Mouse (Mus musculus): ENCODE measurements around the gene BC028528.
"Not testable (repeated sequence)": the region's sequence is repeated elsewhere in the genome, so short reads cannot be mapped to it uniquely, and the experiment has no call there.

BC028528 gene

DNA sequence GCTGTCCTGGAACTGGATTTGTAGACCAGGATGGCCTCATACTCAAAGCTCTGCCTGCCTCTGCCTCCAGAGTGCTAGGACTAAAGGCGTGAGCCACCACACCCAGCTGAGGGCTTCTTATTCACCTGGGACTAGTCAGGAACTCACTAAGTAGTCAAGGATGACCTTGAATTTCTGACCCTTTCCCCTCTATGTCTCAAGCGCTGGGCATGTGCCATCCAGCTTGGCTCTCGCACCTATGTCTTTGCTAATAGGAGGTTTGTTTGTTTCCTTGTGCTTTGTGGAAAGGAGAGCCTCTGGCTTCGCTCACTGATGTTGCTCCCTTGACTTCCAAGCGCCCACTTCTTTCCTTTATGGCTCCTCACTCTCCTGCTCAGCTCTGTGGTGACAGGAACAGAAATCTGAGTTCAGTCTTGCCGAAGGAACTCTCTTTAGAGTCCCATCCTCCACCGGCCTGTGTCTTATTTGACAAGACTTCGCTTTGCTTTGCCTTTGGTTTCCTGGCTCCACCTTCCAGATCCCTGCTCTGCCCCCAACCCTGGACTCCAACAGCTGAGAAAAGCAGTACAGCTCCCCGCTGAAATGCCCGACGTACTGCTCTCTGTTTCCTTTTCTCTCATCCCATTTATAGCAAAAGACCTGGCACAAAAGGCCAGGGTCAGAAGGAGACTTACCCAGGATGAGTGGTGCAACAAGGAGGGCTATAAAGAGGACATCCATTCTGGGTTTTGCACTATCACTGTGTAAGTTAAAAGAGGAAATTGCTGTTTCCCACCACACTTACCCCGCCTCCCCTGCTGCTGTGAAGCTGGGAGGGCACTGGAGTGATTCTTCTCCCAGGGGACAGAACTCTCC lies at the start of gene BC028528:
BC028528 (minus strand) TSS at position 795 of the 855 bp plus-strand sequence.
- DNase-seq (ENCODE audit: low spot score) = no peak

GRCm38 (mm10) chr3:95938835-95939234 lies 47.0 kb upstream of the BC028528 start:
- DNase-seq (ENCODE audit: low spot score) = no peak

- DNase-seq (ENCODE audit: low spot score) = no peak
Measured at GRCm38 (mm10) chr3:95938217-95938616, 46.4 kb upstream of the BC028528 start.

- DNase-seq (ENCODE audit: low spot score) = no peak
Measured at GRCm38 (mm10) chr3:95934448-95934847, 42.6 kb upstream of the BC028528 start.

DNA sequence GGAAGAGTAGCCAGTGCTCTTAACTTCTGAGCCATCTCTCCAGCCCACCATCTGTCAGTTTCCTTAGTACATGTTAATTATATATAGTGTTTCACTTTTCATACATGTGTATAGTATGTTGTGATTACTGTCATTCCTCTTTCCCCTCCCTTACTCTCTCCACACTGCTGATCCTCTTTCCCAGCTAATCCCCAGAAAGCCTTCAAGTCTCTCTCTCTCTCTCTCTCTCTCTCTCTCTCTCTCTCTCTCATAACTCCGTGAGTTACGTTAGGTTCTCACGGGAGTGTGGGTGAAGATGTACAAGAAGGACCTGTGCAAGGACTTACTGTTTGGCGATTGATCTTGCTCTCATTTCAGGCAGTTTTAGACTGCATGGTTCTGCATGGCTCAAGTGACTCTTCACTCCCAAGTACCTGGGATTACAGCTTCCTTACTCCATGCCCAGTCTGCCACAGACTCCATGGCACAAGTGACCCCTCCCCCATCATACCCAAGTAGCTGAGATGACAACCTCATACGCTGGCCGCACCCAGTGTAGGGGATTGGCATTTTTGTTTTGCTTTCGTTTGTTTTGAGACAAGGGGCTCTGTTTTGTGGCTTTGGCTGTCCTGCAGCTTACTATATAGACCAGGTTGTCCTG lies 41.4 kb upstream of the BC028528 start:
- DNase-seq (ENCODE audit: low spot score) = no peak

GRCm38 (mm10) chr3:95932566-95932965 lies 40.8 kb upstream of the BC028528 start:
- no peak for DNase-seq (ENCODE audit: low spot score)

GRCm38 (mm10) chr3:95932157-95932556 lies 40.4 kb upstream of the BC028528 start:
- no peak for DNase-seq (ENCODE audit: low spot score)

- no peak for DNase-seq (ENCODE audit: low spot score)
Measured at GRCm38 (mm10) chr3:95931471-95931870, 39.7 kb upstream of the BC028528 start.

GRCm38 (mm10) chr3:95930471-95930789 lies 38.6 kb upstream of the BC028528 start:
- no peak for DNase-seq (ENCODE audit: low spot score)

DNA sequence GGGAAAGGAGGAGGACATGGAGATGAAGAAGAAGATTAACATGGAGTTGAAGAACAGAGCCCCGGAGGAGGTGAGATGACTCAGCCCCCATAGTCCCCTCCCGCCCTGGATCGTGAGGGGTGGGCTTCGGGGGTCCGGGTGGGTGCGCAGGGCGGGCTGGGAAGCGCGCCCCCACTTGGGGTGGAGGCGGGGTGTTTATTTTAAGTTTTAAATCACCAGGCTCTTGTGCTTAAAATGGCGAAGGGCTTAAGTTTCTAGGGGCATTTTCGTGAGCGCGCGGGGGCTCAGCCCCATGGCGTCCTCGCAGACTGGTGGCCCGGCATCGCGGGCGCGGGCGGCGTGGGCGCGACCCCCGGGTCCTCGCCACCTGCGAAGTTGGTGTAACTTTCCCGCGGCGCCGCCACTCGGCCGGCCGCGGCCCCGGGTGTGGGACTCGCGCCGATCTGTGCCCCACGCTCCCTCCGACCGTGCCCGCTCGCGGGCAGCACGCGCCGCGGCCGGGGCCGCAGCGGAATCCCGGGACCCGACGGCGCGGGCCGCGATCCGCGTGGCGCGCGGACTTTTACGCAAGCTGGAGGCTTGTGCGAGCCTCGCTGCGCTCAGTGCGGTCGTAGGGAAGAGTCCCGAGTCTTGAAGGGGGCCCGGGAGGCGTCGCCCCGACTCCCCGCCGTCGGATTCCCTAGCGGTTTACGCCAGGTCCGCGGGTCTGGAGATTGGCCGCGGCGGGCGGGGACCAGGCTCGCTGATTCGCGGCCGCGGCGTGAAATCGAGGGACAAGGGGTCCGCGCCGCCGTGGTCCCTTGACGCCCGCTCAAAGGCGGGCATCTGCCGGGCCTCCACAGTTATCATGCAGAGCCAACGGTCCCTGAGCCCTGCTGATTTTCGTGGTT lies 38.0 kb upstream of the BC028528 start:
- DNase-seq (ENCODE audit: low spot score) = peak; percentile 69

DNA sequence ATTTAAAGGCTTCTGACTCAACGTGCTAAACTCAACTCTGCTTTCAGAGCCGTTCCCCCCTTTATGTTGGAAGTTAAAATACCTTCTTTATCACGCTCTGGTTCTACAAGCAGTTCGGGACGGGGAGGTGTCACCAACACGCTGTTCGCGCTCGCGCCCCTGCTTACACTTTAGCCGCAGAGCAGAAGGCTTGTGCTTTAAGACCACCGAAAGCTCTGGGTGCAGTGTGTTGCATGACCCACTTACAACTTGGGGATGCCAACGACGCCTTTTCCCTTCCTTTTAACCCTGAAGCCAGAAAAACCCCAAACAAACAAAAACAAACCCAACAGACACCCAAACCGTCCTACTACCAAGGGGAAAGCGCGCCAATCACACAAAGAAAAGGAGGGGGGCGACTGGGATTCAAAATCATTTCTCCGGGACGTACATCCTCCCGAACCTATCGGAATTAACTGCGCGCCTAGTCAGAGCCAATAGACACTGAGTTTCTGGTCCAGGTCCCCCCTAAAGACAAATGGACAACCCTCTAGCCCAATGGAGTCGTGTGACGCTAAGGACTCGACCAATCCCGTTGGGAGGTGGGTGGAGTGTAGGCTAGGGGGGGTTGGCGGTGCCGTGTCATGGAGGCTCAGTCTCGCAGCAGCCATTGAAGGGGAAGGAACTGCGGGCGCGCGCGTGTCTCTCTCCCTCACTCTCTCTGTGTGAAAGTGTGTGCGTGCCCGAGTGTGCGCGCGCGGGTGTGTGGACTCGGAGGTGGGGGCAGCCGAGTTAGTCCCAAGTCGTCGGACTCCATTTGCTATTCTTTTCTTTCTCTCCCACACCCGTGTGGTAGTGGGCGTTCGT lies 37.1 kb upstream of the BC028528 start, which contains the start of gene Anp32e:
Anp32e (plus strand) TSS at position 589 of the 846 bp plus-strand sequence.
- peak; percentile 99 for DNase-seq (ENCODE audit: low spot score)

DNA sequence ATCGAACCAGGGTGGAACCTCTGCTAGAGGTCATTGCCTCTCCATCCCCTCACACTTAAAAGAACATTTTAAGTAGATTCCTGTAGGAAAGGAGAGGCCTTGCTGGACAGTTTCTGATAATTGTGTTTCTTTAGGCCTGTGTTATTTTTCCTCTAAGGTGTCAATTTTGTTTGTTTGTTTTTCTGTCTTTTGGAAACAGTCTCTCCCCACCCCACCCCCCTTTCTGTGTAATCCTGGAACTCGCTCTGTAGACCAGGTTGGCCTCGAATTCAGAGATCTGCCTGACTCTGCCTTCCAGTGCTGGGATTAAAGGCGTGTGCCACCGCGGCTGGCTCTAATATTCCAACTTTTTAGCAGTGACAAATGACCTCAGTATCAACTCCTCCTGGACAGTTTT lies 36.5 kb upstream of the BC028528 start:
- DNase-seq (ENCODE audit: low spot score) = no peak

- no peak for DNase-seq (ENCODE audit: low spot score)
Measured at GRCm38 (mm10) chr3:95925087-95925486, 33.3 kb upstream of the BC028528 start.

DNA sequence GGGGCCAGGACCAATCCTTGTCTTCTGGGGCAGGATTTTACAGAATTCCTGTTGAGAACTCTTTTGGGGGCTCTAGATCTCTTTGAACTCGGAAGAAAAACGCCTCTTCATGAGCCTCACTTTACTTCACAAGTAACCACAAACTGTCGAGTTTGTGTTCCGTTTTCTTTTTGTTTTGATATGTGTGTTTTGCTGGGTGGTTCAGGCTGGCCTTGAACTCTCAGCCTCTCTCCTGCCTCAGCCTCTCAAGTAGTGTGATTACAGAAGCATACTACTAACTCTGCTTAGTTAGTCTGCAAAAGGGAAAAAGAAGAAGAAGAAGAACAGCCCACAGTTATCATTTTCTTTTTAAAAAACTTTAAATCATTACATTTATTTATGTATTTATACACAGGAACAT lies 32.4 kb upstream of the BC028528 start:
- DNase-seq (ENCODE audit: low spot score) = no peak

- DNase-seq (ENCODE audit: low spot score) = not testable (repeated sequence)
Measured at GRCm38 (mm10) chr3:95923429-95923828, 31.6 kb upstream of the BC028528 start.

DNA sequence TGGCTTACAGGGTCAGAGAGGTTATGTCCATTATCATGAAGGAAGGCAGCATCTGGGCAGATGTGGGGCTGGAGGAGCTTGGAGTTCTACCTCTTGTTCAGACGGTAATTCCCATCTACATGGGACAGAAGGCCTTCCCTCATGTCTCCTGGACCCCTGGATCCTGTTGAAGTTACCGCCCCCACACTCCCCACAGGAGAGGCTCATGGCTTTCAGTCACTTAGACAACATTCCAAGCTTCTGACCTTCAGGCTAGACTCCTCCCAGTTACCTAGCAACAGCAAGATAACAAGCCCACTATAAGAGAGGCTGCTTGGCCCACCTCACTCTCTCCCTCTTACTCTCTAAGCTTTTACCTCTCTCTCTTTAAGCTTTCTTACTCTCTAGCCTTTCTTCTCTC lies 28.7 kb upstream of the BC028528 start:
- DNase-seq (ENCODE audit: low spot score) = not testable (repeated sequence)

DNA sequence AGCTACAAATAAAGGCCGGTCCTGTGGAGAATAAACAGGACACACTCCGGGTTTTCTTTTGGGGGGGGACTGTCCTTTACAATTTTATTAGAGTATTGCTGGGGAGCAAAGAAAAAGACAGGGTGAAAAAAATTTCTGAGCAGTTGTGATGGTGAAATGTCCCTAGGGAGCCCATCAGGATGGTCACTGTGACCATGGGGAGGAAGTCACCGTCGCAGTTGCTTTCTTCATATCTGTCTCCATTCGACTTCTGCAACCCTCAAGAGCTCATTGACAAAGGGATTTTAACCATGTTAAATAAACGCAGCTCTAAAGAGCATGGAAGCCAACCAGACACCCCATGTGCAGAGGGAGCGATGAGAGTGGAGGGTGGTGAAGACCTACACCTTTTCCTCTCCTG lies 25.0 kb upstream of the BC028528 start:
- no peak for DNase-seq (ENCODE audit: low spot score)

DNA sequence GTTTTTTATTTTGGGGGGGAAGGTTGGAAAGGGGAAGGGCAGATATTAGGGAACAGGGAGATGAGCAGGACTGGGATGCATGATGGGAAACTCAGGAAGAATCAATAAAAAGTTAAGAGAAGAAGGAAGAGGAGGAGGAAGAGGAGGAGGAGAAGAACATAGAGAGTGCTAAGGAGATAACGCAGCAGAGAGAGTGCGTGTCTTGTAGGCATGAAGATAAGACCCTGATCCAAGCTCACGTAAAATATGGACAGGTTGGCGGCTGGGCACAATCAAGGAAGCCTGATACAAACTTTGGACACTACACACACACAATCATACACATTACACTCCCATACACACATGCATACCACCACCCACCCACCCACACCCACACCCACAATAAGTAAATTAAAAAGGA lies 22.9 kb upstream of the BC028528 start:
- no peak for DNase-seq (ENCODE audit: low spot score)

GRCm38 (mm10) chr3:95907613-95908012 lies 15.8 kb upstream of the BC028528 start:
- DNase-seq (ENCODE audit: low spot score) = no peak

DNA sequence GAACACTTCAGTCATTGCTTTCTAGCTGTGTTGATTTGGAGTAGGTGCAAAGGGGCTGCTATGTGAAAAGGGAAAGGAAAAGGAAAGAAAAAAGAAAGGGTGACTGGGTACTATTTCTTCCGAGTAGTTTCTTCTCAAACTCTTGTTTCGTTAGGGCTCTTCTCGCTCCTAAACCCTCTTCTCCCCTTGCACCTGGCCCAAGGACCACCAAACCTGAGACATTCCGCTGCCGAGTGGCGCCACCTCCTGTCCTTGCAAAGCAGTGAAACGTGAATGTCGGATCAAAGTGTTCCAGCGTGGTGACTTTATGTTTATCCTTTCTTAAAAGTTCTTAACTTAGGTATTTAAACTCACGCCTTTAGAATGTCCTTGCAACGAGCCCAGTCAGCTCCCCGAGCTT lies 15.1 kb upstream of the BC028528 start:
- DNase-seq (ENCODE audit: low spot score) = peak; percentile 77

GRCm38 (mm10) chr3:95905940-95906492 lies 14.2 kb upstream of the BC028528 start:
- peak; percentile 83 for DNase-seq (ENCODE audit: low spot score)

All from retina, embryonic 14.5 days (tissue).